Mouse (Mus musculus) lung, adult 2 months (tissue): ENCODE data around the gene Gm14862. TPM values are rescaled to one million over a fixed set of nuclear protein-coding genes. Genes with fewer than 3 reads are reported as not detected.
"Not testable (repeated sequence)": the region's sequence is repeated elsewhere in the genome, so short reads cannot be mapped to it uniquely, and the experiment has no call there.

ENCODE experiments used
- DNase-seq: peaks from one replicate; pipeline ENCODE4 v3.0.0; 2022
- H3K4me1 ChIP-seq: fragments of 200-500 bp; 2 replicates; pipeline ENCODE4 v1.6.1; 2011; ENCODE audit warnings: low read length; ENCODE audit not compliant: control insufficient read depth, insufficient read depth
- H3K4me3 ChIP-seq: fragments of 200-500 bp; replicated peaks from 2 replicates; pipeline ENCODE3; 2011; ENCODE audit warnings: low read depth, mild to moderate bottlenecking, control low read depth, low read length; ENCODE audit errors: extremely low read depth
- CTCF ChIP-seq: fragments of 200-500 bp; IDR thresholded peaks from 2 replicates; pipeline ENCODE4 v1.5.1; 2011; ENCODE audit warnings: mild to moderate bottlenecking, low read length, control low read depth; ENCODE audit not compliant: insufficient read depth
- POLR2A ChIP-seq: fragments of 200-500 bp; IDR thresholded peaks from 2 replicates; pipeline ENCODE4 v1.6.1; 2011; ENCODE audit warnings: low read depth, mild to moderate bottlenecking, control low read depth, low read length, borderline replicate concordance; ENCODE audit errors: extremely low read depth
- WGBS: fragments of 180-500 bp; shearing (Covaris S2); methylation state at CpG from one replicate; pipeline ENCODE4 v1.1.7; 2018; 5-methylcytosine and 5-hydroxymethylcytosine counted together
- polyA plus RNA-seq: library from polyadenylated mRNA; depleted of rRNA; stranded (reverse); fragments of >200 nt; gene quantifications from 2 replicates; pipeline ENCODE4 v1.2.3, GENCODE M21; 2012; rRNA removed

Gene Gm14862
- polyA plus RNA-seq = not detected in 2 replicates

DNA sequence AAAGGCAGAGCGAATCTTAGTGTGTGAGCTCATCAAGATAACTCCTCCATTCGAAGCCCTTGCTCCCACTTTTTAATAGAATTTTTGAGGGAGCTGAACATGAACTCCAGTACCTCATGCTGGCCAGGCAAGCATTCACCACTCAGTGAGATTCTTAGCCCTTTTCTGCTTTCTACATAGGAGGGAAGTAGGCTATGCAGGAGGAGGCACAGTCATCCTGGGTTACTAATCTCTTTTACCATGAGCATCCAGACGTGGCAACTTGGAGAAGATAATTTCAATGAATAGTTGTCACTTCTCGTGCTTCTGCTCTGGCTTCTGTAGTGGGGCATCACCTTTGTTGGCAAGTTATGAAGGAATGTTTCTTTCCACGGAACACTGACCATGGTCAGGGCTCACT lies at the start of gene Gm14862:
Gene Gm14862 (minus strand): TSS at position 134 of the 400 bp plus-strand sequence.
- WGBS = 71% methylated on average over 5 of the region's 5 CpGs

DNA sequence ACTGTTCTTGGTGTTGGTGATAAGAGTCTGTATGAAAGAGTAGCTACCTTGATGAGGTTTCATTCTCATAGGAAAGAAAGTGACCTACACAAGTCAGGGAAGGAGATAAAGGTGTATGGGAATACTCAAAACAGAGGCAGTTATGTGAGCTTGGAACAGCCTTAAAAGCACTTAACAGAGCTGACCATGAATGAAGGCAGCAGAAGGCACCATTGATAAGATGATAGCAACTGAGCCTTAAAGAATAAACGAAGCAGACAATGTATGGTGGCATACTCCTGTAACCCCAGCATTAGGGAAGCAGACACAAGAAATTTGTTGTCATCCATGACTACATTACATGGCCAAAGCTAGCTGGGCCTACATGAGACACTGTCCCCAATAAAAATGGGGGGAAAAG lies 46.8 kb upstream of the Gm14862 start:
- 55% methylated on average over 1 of the region's 1 CpGs for WGBS
- H3K4me1 ChIP-seq = no peaks in the 10 kb centered on the region
- DNase-seq = no peak
- TF ChIP-seq POLR2A = no peak
- TF ChIP-seq CTCF = no peak
- no peak overlapping the region for H3K4me3 ChIP-seq

More for the DNA sequence above, at the start of gene Gm14862:
- DNase-seq = no peak
- TF ChIP-seq POLR2A (no peak), CTCF (no peak)
- H3K4me3 ChIP-seq = no peak within 1 kb of the TSS
- no peaks in the 10 kb centered on the region for H3K4me1 ChIP-seq

DNA sequence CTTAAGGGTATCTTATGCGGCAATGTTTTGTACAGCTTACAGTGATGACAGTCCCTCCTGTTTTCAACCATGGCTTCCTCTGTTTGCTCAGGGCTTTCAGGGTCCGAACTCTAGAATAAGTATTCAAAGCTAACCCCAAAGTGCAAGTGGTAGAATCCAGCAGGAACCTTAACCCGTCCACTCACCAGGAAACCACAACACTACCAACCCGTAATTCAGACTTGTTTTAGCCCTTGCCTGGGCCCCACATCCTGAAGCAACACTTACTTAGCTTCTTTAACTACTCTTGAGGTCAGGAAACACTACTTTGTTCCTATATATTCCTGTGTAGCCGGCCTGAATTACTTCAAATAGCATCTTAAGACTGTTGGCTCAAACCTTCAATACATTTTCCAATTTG lies 46.1 kb upstream of the Gm14862 start:
- TF ChIP-seq POLR2A (no peak), CTCF (no peak)
- H3K4me1 ChIP-seq = no peaks in the 10 kb centered on the region
- H3K4me3 ChIP-seq = no peak overlapping the region
- 71% methylated on average over 5 of the region's 5 CpGs for WGBS
- no peak for DNase-seq

DNA sequence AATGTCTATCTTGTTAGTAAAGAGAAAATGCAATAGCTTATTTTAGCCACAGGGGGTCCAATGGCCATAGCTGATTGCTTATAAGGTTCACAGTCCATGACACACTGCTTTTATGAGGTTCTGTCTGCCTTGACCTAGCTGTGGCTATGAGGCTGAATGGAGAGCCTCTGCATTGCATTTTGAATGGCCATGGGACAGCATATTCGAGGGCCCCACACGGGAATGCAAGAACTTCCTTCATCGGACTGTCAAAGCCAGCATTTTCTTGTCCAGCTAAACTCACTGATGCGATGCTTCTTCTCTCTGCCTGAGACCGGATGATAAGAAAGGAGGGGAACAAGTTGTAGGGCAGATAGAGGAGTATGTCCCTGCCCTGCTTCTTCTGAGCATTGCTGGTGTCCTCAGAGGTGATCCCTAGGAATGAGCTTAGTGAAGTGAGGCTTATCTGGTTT lies 41.7 kb upstream of the Gm14862 start:
- no peak for DNase-seq
- Histone ChIP-seq H3K4me3 (no peak overlapping the region), H3K4me1 (no peaks in the 10 kb centered on the region)
- TF ChIP-seq CTCF = no peak
- 88% methylated on average over 5 of the region's 5 CpGs for WGBS

DNA sequence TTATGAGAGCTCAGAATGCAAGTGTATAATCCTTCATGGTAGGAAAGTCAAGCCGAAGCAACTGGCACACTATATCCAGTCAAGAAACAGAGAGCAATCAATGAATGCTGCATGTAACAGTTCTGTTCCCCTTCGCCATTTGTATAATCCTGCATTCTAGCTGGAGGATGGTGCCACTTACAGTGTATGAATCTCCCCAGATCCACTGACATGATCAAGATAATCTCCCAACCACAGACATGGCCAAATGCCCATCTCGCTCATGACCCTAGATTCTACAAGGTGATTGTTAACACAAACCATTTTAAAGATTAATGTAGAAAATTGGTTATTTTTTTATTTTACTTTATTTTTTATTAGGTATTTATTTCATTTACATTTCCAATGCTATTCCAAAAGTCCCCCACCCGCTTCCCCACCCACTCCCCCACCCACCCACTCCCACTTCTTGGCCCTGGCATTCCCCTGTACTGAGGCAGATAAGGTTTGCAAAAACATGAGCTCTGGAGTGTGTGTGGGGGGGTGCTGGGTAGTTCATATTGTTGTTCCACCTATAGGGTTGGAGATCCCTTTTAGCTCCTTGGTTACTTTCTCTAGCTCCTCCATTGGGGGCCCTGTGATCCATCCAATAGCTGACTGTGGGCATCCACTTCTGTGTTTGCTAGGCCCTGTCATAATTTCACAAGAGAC lies 36.6 kb upstream of the Gm14862 start:
- H3K4me1 ChIP-seq, DNase-seq, H3K4me3 ChIP-seq: not testable (repeated sequence)
- WGBS = 83% methylated on average over 4 of the region's 4 CpGs

DNA sequence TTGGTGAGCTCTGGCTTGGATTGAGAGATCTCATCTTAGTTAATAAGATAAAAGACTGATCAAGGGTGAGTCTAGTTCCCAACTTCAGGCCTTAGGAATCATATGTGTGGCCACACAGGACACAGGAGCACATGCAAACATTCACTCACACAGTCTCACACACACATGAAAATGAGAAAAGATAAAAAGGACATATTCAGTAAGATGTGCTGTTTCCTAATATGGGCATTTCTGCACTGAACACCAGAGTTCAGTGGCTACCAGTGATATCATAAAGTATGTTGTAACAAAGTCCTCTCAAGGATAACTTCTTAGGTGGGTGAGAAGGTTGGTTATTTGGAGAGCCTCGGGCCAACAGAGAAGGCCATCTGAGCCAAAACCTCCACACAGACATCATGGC lies 26.8 kb upstream of the Gm14862 start, which contains the start of gene H2al1m:
Gene H2al1m (plus strand): TSS at position 301 of the 400 bp plus-strand sequence.
- no CpG with 5 or more reads among the region's 1 CpGs for whole genome bisulfite sequencing

DNA sequence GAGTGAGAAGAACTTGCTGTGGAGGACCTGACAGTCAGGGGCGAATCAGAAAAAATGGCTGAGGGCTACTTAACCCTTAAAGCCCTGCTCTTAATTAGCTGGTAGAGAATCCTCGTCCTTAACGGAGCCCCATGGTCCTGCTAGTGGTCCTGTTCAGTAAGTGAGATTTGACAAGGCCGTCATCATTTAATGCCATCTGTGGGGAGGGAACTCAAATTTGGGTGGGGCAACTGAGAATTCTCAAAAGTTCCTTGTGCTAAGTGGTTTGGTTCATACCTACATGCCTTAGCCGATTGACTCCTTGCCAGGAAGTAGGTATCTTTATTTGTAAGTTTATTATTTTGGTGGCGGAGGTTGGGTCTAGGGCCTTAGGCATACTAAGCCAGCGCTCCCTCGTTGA lies 17.6 kb upstream of the Gm14862 start:
- no peak for DNase-seq
- no peak overlapping the region for H3K4me3 ChIP-seq
- TF ChIP-seq POLR2A (no peak), CTCF (no peak)
- 73% methylated on average over 8 of the region's 8 CpGs for WGBS
- no peaks in the 10 kb centered on the region for H3K4me1 ChIP-seq

More for the DNA sequence above, 26.8 kb upstream of the Gm14862 start, which contains the start of gene H2al1m:
- not testable (repeated sequence) for H3K4me3 ChIP-seq, H3K4me1 ChIP-seq, DNase-seq

DNA sequence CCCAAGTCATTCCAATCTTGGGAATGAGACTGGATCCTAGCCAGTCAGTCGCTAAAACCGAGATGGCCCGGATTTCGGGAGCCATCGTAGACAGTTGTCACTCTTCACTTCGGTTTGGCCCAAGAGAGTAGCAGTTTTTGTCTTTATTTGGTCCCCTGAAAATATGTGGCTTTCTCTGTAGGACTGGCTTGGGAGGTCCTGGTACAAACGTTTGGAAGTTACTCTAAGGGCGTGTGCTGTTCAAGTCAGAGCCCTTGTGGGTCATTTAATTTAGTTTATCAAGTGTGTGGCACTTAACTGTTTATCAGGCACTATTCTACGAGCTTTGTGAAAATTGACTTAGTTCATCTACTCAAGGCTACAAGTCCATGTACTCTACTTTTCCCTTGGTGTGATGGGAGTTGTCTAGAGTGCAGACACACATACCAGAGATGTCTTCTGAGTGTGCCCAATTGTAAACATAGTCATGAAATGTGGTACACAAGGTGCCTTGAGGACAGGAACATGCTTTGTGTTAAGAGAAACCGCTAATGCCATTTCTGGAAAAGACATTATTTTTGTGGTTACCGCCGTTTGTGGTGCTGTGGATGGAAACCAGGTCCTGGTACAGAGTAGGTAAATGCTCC lies 16.8 kb upstream of the Gm14862 start:
- TF ChIP-seq POLR2A = no peak
- TF ChIP-seq CTCF = no peak
- no peaks in the 10 kb centered on the region for H3K4me1 ChIP-seq
- peak overlapping the region; percentile 67 for H3K4me3 ChIP-seq
- 52% methylated on average over 12 of the region's 12 CpGs for WGBS
- DNase-seq = no peak

DNA sequence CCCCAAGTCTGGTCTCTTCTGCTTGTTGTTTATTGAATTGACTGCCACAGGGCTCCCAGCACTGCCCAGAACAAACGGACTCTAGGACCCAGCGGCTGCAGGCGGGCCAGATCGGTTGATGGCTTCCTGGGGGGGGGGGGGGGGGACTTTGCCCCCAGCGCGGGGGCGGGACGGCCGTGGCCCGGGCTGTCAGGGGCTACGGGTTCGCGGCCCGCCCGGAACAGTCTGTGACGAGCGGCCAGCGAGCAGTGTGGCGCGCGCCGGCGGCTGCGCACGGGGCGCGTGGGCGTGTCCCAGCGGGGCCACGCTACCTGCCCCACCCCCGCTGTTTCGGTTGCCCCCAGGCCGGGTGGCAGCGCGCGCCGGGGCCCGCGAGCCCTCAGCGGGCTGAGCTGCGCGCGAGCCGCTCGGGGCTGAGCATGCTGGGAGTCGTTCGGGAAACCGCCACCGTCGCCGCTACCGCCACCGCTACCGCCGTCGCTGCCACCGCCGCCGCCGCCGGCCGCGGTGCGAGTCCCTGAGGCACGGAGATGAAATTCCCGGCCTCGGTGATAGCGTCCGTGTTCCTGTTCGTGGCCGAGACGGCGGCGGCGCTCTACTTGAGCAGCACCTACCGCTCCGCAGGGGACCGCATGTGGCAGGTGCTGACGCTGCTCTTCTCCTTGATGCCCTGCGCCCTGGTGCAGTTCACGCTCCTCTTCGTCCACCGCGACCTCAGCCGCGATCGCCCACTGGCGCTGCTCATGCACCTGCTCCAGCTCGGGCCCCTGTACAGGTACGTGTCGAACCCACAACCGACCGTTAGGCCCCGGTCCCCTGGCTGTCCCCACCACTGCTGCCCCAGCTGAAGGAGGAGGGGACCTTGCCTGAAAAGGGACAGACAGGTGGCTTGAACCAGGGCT lies 16.0 kb upstream of the Gm14862 start, which contains the start of gene Xk:
Gene Xk (plus strand): TSS at position 297 of the 902 bp plus-strand sequence.
- WGBS = 16% methylated on average over 93 of the region's 94 CpGs
- DNase-seq = peak; percentile 25
- Histone ChIP-seq H3K4me1 (no peaks in the 10 kb centered on the region), H3K4me3 (peak within 1 kb of the TSS; percentile 67)
- no peak for TF ChIP-seq CTCF
- no peak for TF ChIP-seq POLR2A
